Mouse (Mus musculus) neural tube, postnatal 0 days (tissue): ENCODE data around the gene B4galt5. TPM values are rescaled to one million over a fixed set of nuclear protein-coding genes. Genes with fewer than 3 reads are reported as not detected.

Source experiments
- polyA plus RNA-seq: library from polyadenylated mRNA; unstranded; fragments of >200 nt; fragmentation: Nextera tagmentation; extraction: Ambion mirVana; gene quantifications from 2 replicates; pipeline ENCODE4 v1.2.1, GENCODE M21; 2015

Gene B4galt5
- 41.3 and 45.0 TPM in 2 replicates for polyA plus RNA-seq

DNA sequence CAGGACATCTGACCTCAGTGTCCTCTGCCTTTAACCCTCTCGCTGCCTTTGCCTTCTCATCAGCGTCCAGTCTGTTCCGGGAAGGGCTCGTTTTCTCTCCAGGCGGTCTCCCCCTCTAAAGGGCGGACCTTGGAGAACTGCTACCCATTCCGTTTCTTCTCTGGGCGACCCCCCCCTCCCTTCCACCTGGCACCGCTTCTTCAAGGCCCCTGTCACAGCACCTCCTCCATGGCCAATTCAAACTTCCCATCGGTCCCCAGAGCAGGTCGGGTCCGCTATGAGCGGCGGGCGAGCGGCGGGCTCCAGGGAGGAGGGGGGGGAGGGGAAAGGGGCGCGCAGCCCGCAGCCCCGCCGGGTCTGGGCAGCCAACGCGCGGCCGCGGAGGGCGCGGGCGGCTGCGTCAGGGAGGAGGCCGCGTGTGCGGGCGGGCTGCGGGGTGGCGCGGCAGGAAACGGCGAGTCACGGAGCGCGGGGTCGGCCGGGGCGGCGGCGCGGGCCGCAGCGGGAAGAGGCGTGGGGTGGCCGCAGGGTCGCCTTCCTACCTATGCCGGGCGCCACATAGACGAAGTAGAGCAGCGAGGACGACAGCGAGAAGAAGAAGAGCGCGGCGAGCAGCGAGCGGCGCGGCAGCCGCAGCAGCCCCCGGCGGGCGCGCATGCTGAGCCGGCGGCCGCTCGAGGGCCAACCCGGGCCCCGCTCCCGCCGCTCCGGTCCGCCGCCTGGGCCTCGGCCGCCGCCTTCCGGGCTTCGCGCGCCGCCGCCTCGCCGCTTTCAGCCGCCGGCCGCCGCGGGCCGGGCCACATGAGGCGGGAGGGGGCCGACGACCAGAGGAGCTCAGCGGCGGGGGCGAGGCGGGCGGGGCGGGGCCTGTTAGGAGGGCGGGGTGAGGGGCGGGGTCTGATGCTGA, at the start of gene B4galt5:
TSS of gene B4galt5 (minus strand) at position 808 of the 907 bp plus-strand sequence.

Other genes starting within 250 kb of the B4galt5 start
- 7.0 and 7.5 TPM in 2 replicates for gene Kcnb1, start 159.0 kb downstream of the B4galt5 start, polyA plus RNA-seq
- 5.8 and 6.5 TPM in 2 replicates for gene Ptgis, start 108.6 kb downstream of the B4galt5 start, polyA plus RNA-seq
- 16.1 and 18.0 TPM in 2 replicates for gene Slc9a8, start 72.5 kb upstream of the B4galt5 start, polyA plus RNA-seq
- gene Rnf114, start 143.5 kb upstream of the B4galt5 start, polyA plus RNA-seq = 67.8 and 74.1 TPM in 2 replicates
- gene Spata2, start 143.7 kb upstream of the B4galt5 start, polyA plus RNA-seq = 22.1 TPM in 2 replicates
- gene Snai1, start 189.0 kb upstream of the B4galt5 start, polyA plus RNA-seq = 5.8 and 7.0 TPM in 2 replicates